In the genomic region with DNA sequence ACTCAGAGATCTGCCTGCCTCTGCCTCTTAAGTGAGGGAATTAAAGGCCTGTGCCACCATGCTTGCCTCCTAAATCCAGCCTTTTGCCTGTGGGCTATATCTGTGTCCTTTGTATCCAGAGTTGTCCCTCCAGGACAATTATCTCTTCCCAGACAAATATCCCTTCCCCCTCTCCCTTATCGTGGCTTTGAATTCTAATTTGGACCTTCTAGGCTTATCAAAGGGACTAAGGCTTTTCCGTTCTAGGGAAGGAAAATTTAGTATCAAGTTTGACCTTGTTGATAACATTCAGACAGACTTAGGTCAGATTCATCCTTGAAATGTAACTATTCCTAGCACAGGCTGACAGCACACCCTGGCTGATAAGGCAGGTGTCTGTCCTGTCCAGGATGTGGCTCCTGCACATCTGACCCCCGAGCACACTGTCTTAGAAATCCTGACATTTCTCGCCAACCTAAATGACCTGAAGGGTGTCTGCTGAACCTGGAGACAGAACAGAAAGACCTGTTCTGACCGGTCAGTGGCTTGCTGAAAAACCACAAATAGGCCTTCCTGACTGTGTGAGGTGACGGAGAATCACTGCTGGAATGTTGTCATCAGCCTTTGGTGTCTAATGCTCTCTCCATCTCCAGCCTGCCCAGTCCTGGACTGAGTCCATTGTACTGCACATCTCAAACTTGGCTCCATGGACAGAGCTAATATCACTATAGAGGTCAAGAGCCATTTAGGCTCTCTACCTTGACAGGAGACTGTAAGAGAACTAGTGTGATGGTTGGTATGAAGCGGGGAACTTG, we compare ENCODE assay signal across 21 mouse cellular contexts.
"Had no signal": no experiment of that assay in that cellular context is flagged by ENCODE, and none has a peak within 500 bp of the region (broad histone marks: within the 10 kb centered on the region; RNA-seq: fewer than 3 reads in every experiment).

No protein-coding gene starts in this region.

- H3K9me3 ChIP-seq: limb, embryonic 12.5 days; limb, embryonic 15.5 days; midbrain, embryonic 10.5 days; midbrain, embryonic 13.5 days; neural tube, embryonic 13.5 days; stomach, embryonic 15.5 days had no signal

- H3K27ac ChIP-seq: limb, embryonic 12.5 days; limb, embryonic 15.5 days; liver, embryonic 14.5 days; macrophage; midbrain, embryonic 10.5 days; midbrain, embryonic 13.5 days; neural tube, embryonic 13.5 days; stomach, embryonic 15.5 days had no signal

- H3K36me3 ChIP-seq: limb, embryonic 12.5 days; limb, embryonic 15.5 days; midbrain, embryonic 10.5 days; midbrain, embryonic 13.5 days; neural tube, embryonic 13.5 days; stomach, embryonic 15.5 days had no signal

- H3K4me2 ChIP-seq: limb, embryonic 12.5 days; limb, embryonic 15.5 days; liver, embryonic 11.5 days; lung, embryonic 14.5 days; midbrain, embryonic 13.5 days; neural tube, embryonic 13.5 days; stomach, embryonic 15.5 days had no signal

- H3K4me3 ChIP-seq: limb, embryonic 12.5 days; limb, embryonic 15.5 days; midbrain, embryonic 10.5 days; midbrain, embryonic 13.5 days; myocyte; neural tube, embryonic 13.5 days; stomach, embryonic 15.5 days had no signal

- ATAC-seq: liver, postnatal 0 days; lung, postnatal 0 days; midbrain, embryonic 13.5 days; midbrain, embryonic 16.5 days had no signal

- DNase-seq: kidney, postnatal 14 days; kidney, postnatal 4 days; left cerebral cortex, postnatal 4 days; liver, postnatal 0 days; lung, embryonic 14.5 days; retina, postnatal 1 day; right cerebral cortex, postnatal 25 days; spleen, adult 18-20 months; thymus, postnatal 25 days had no signal

- H3K9ac ChIP-seq: limb, embryonic 12.5 days; limb, embryonic 15.5 days; liver, embryonic 14.5 days; liver, postnatal 0 days; lung, embryonic 14.5 days; midbrain, embryonic 13.5 days; neural tube, embryonic 13.5 days; stomach, embryonic 15.5 days had no signal

- H3K27me3 ChIP-seq: limb, embryonic 15.5 days; midbrain, embryonic 13.5 days; neural tube, embryonic 13.5 days; stomach, embryonic 15.5 days had no signal

- H3K4me1 ChIP-seq: midbrain, embryonic 13.5 days; stomach, embryonic 15.5 days had no signal
